Comparison of ENCODE assay signal across 13 mouse cellular contexts in genomic region chr2:60118684-60119558, GRCm38 (mm10).
DNase-seq lines count a peak whose midpoint lies in the region; ATAC-seq and TF ChIP-seq lines count a peak whose summit lies in the region.
"Had no signal": no experiment of that assay in that cellular context is flagged by ENCODE, and none has a peak within 500 bp of the region (broad histone marks: within the 10 kb centered on the region; RNA-seq: fewer than 3 reads in every experiment).

No protein-coding gene starts in this region.

- peaks cover 32% of the 10 kb centered on the region for H3K4me1 ChIP-seq in embryonic facial prominence, embryonic 14.5 days (ENCODE audit: control insufficient read depth, insufficient read depth, low read length)
- peaks cover 65% of the 10 kb centered on the region for H3K4me1 ChIP-seq in embryonic facial prominence, embryonic 10.5 days
- H3K4me1 ChIP-seq in kidney, postnatal 0 days (replicated peaks; ENCODE audit: insufficient read depth, low read length): peaks cover 20% of the 10 kb centered on the region; the same call in 1 of the 2 replicates
- H3K4me1 ChIP-seq in kidney, embryonic 16.5 days (ENCODE audit: insufficient read depth, low read length): peaks cover 47% of the 10 kb centered on the region
- H3K4me1 ChIP-seq in hindbrain, embryonic 14.5 days (replicated peaks; ENCODE audit: control insufficient read depth, insufficient read depth, low read length): peaks cover 40% of the 10 kb centered on the region
- peaks cover 40% of the 10 kb centered on the region for H3K4me1 ChIP-seq in neural tube, embryonic 15.5 days

- 0 out of 2 replicates have a peak overlapping the region, but pooled peaks have one; percentile 28 for H3K27ac ChIP-seq in embryonic facial prominence, embryonic 14.5 days (replicated peaks; ENCODE audit: low read depth, low read length)
- H3K27ac ChIP-seq in embryonic facial prominence, embryonic 10.5 days (replicated peaks): no peak overlapping the region
- no peak overlapping the region for H3K27ac ChIP-seq in kidney, postnatal 0 days
- H3K27ac ChIP-seq in kidney, embryonic 16.5 days (ENCODE audit: low read length): no peak overlapping the region
- H3K27ac ChIP-seq in hindbrain, embryonic 14.5 days: peak overlapping the region; percentile 83
- H3K27ac ChIP-seq in neural tube, embryonic 15.5 days (replicated peaks): peak overlapping the region; percentile 54; the same call in 1 of the 2 replicates
- H3K27ac ChIP-seq: limb, embryonic 15.5 days; stomach, embryonic 15.5 days had no signal

- DNase-seq in embryonic facial prominence, embryonic 14.5 days (ENCODE audit: low spot score): no peak
- DNase-seq in embryonic facial prominence, embryonic 10.5 days (ENCODE audit: low spot score): no peak
- peak; percentile 47 for DNase-seq in kidney, postnatal 0 days (ENCODE audit: low spot score)
- peak; percentile 60 for DNase-seq in hindbrain, embryonic 14.5 days (ENCODE audit: low spot score)
- DNase-seq in right cerebral cortex, postnatal 25 days: no peak
- DNase-seq in natural killer cell, adult 2 months (ENCODE audit: low spot score in 2 of 2): no peak
- DNase-seq: kidney, postnatal 10 days; lung, postnatal 14 days had no signal

- WGBS in embryonic facial prominence, embryonic 14.5 days: 44% methylated on average over 10 of the region's 10 CpGs
- WGBS in embryonic facial prominence, embryonic 10.5 days: 70% methylated on average over 10 of the region's 10 CpGs
- WGBS in kidney, postnatal 0 days: 58% methylated on average over 10 of the region's 10 CpGs
- WGBS in kidney, embryonic 16.5 days: 52% methylated on average over 10 of the region's 10 CpGs
- WGBS in hindbrain, embryonic 14.5 days: 16% methylated on average over 10 of the region's 10 CpGs
- WGBS in neural tube, embryonic 15.5 days: 23% methylated on average over 10 of the region's 10 CpGs

- no peak overlapping the region for H3K9ac ChIP-seq in embryonic facial prominence, embryonic 14.5 days (ENCODE audit: low read depth, low read length)
- no peak overlapping the region for H3K9ac ChIP-seq in kidney, postnatal 0 days (ENCODE audit: low read depth, low read length)
- no peak overlapping the region for H3K9ac ChIP-seq in kidney, embryonic 16.5 days (replicated peaks; ENCODE audit: low read length)
- H3K9ac ChIP-seq in hindbrain, embryonic 14.5 days: peak overlapping the region; percentile 51
- H3K9ac ChIP-seq in neural tube, embryonic 15.5 days (replicated peaks): 0 out of 2 replicates have a peak overlapping the region, but pooled peaks have one; percentile 10
- H3K9ac ChIP-seq: limb, embryonic 15.5 days; stomach, embryonic 15.5 days had no signal

- TF ChIP-seq CTCF in kidney, postnatal 0 days (IDR thresholded peaks at IDR 0.05; ENCODE audit: low read depth): no peak

- H3K36me3 ChIP-seq in embryonic facial prominence, embryonic 14.5 days (ENCODE audit: control insufficient read depth, insufficient read depth, low read length): no peaks in the 10 kb centered on the region
- H3K36me3 ChIP-seq in embryonic facial prominence, embryonic 10.5 days (replicated peaks): peaks cover 7% of the 10 kb centered on the region
- no peaks in the 10 kb centered on the region for H3K36me3 ChIP-seq in kidney, postnatal 0 days (ENCODE audit: insufficient read depth, low read length)
- no peaks in the 10 kb centered on the region for H3K36me3 ChIP-seq in kidney, embryonic 16.5 days (ENCODE audit: insufficient read depth, low read length)
- H3K36me3 ChIP-seq in hindbrain, embryonic 14.5 days (replicated peaks; ENCODE audit: control insufficient read depth, insufficient read depth): no peaks in the 10 kb centered on the region
- H3K36me3 ChIP-seq in neural tube, embryonic 15.5 days: no peaks in the 10 kb centered on the region
- H3K36me3 ChIP-seq: limb, embryonic 15.5 days; stomach, embryonic 15.5 days had no signal

- H3K27me3 ChIP-seq in embryonic facial prominence, embryonic 14.5 days (replicated peaks; ENCODE audit: control insufficient read depth, insufficient read depth, low read length): no peaks in the 10 kb centered on the region
- H3K27me3 ChIP-seq in embryonic facial prominence, embryonic 10.5 days (replicated peaks; ENCODE audit: low read depth, poor library complexity, severe bottlenecking): no peaks in the 10 kb centered on the region
- H3K27me3 ChIP-seq in kidney, postnatal 0 days (ENCODE audit: insufficient read depth, low read length): no peaks in the 10 kb centered on the region
- no peaks in the 10 kb centered on the region for H3K27me3 ChIP-seq in kidney, embryonic 16.5 days (ENCODE audit: insufficient read depth, low read length)
- H3K27me3 ChIP-seq in hindbrain, embryonic 14.5 days (ENCODE audit: control insufficient read depth, insufficient read depth, low read length): no peaks in the 10 kb centered on the region
- H3K27me3 ChIP-seq in neural tube, embryonic 15.5 days (replicated peaks): no peaks in the 10 kb centered on the region
- H3K27me3 ChIP-seq: limb, embryonic 15.5 days; stomach, embryonic 15.5 days had no signal

- no peak overlapping the region for H3K4me2 ChIP-seq in embryonic facial prominence, embryonic 14.5 days (ENCODE audit: low read depth, low read length)
- H3K4me2 ChIP-seq in kidney, postnatal 0 days (ENCODE audit: low read length): no peak overlapping the region
- no peak overlapping the region for H3K4me2 ChIP-seq in kidney, embryonic 16.5 days (replicated peaks; ENCODE audit: low read depth, low read length)
- peak overlapping the region; percentile 42 for H3K4me2 ChIP-seq in hindbrain, embryonic 14.5 days (replicated peaks)
- H3K4me2 ChIP-seq in neural tube, embryonic 15.5 days: peak overlapping the region; percentile 35
- H3K4me2 ChIP-seq: limb, embryonic 15.5 days; stomach, embryonic 15.5 days had no signal

- no peak for ATAC-seq in embryonic facial prominence, embryonic 14.5 days (ENCODE audit: low read depth)
- ATAC-seq in kidney, postnatal 0 days (replicated peaks; ENCODE audit: low FRiP score, low read depth): no peak
- ATAC-seq in kidney, embryonic 16.5 days (ENCODE audit: low FRiP score, low TSS enrichment): no peak
- ATAC-seq in hindbrain, embryonic 14.5 days (ENCODE audit: low FRiP score): peak; percentile 54
- ATAC-seq in neural tube, embryonic 15.5 days (ENCODE audit: low FRiP score): peak; percentile 36; the same call in 1 of the 2 replicates

- no peak overlapping the region for H3K4me3 ChIP-seq in embryonic facial prominence, embryonic 14.5 days (ENCODE audit: low read depth, low read length)
- H3K4me3 ChIP-seq in embryonic facial prominence, embryonic 10.5 days: no peak overlapping the region
- no peak overlapping the region for H3K4me3 ChIP-seq in kidney, postnatal 0 days (replicated peaks; ENCODE audit: low read depth, low read length)
- H3K4me3 ChIP-seq in kidney, embryonic 16.5 days (ENCODE audit: low read length): no peak overlapping the region
- peak overlapping the region; percentile 14; the same call in 1 of the 2 replicates for H3K4me3 ChIP-seq in hindbrain, embryonic 14.5 days (replicated peaks; ENCODE audit: low read length)
- no peak overlapping the region for H3K4me3 ChIP-seq in neural tube, embryonic 15.5 days (replicated peaks)
- H3K4me3 ChIP-seq: limb, embryonic 15.5 days; myocyte; stomach, embryonic 15.5 days had no signal

- H3K9me3 ChIP-seq in embryonic facial prominence, embryonic 14.5 days (ENCODE audit: control insufficient read depth, low read length): no peaks in the 10 kb centered on the region
- H3K9me3 ChIP-seq in embryonic facial prominence, embryonic 10.5 days: no peaks in the 10 kb centered on the region
- no peaks in the 10 kb centered on the region for H3K9me3 ChIP-seq in kidney, postnatal 0 days (replicated peaks; ENCODE audit: low read length)
- H3K9me3 ChIP-seq in kidney, embryonic 16.5 days (ENCODE audit: low read length): no peaks in the 10 kb centered on the region
- H3K9me3 ChIP-seq in hindbrain, embryonic 14.5 days (ENCODE audit: control insufficient read depth, low read length): no peaks in the 10 kb centered on the region
- no peaks in the 10 kb centered on the region for H3K9me3 ChIP-seq in neural tube, embryonic 15.5 days (replicated peaks)
- H3K9me3 ChIP-seq: limb, embryonic 15.5 days; stomach, embryonic 15.5 days had no signal

Comparison
In these comparisons a context has a peak if more than half of its experiments do, and no peak if none do; other contexts are left out.
1. H3K27ac ChIP-seq: peak in embryonic facial prominence, embryonic 14.5 days (single experiment), hindbrain, embryonic 14.5 days (single experiment) and neural tube, embryonic 15.5 days (single experiment); none in embryonic facial prominence, embryonic 10.5 days (single experiment), kidney, postnatal 0 days (single experiment) and kidney, embryonic 16.5 days (single experiment).
2. ATAC-seq: peak in hindbrain, embryonic 14.5 days (single experiment) and neural tube, embryonic 15.5 days (single experiment); none in embryonic facial prominence, embryonic 14.5 days (single experiment), kidney, postnatal 0 days (single experiment) and kidney, embryonic 16.5 days (single experiment).
3. DNase-seq: peak in kidney, postnatal 0 days (single experiment) and hindbrain, embryonic 14.5 days (single experiment); none in embryonic facial prominence, embryonic 14.5 days (single experiment), embryonic facial prominence, embryonic 10.5 days (single experiment), right cerebral cortex, postnatal 25 days (single experiment) and natural killer cell, adult 2 months (0 of 2).
4. H3K4me2 ChIP-seq: peak in hindbrain, embryonic 14.5 days (single experiment) and neural tube, embryonic 15.5 days (single experiment); none in embryonic facial prominence, embryonic 14.5 days (single experiment), kidney, postnatal 0 days (single experiment) and kidney, embryonic 16.5 days (single experiment).
5. H3K9ac ChIP-seq: peak in hindbrain, embryonic 14.5 days (single experiment) and neural tube, embryonic 15.5 days (single experiment); none in embryonic facial prominence, embryonic 14.5 days (single experiment), kidney, postnatal 0 days (single experiment) and kidney, embryonic 16.5 days (single experiment).